Mouse (Mus musculus) E14TG2a.4 (cell line): ENCODE data around the gene Mapk14.

Source experiments
- H3K27me3 ChIP-seq: 2 replicates; pipeline ENCODE4 v1.6.1; 2014; ENCODE audit warnings: low read length, control low read depth; ENCODE audit not compliant: insufficient read depth
- H3K36me3 ChIP-seq: 2 replicates; pipeline ENCODE4 v1.6.1; 2014; ENCODE audit warnings: low read length, control low read depth; ENCODE audit not compliant: insufficient read depth
- H3K4me1 ChIP-seq: replicated peaks from 2 replicates; pipeline ENCODE4 v1.6.1; 2014; ENCODE audit warnings: low read depth, low read length, control low read depth
- H3K4me3 ChIP-seq: replicated peaks from 2 replicates; pipeline ENCODE4 v1.5.1; 2014; ENCODE audit warnings: mild to moderate bottlenecking, low read length
- H3K9me3 ChIP-seq: 2 replicates; pipeline ENCODE4 v1.6.1; 2014; ENCODE audit warnings: low read length, control low read depth
- CTCF ChIP-seq: conservative IDR thresholded peaks from 2 replicates; pipeline ENCODE4 v1.5.1; 2014; ENCODE audit warnings: low read length
- NANOG ChIP-seq: IDR thresholded peaks from 2 replicates; pipeline ENCODE4 v1.6.1; 2014; ENCODE audit warnings: borderline replicate concordance, low read length, mixed read lengths
- POU5F1 ChIP-seq: IDR thresholded peaks from 2 replicates; pipeline ENCODE4 v1.6.1; 2014; ENCODE audit warnings: low read length, borderline replicate concordance

Mapk14 gene

GRCm38 (mm10) chr17:28694078-28694477, 2.9 kb downstream of the Mapk14 start:
- Histone ChIP-seq H3K27me3 (peaks cover 8% of the 10 kb centered on the region), H3K4me1 (peaks cover 70% of the 10 kb centered on the region), H3K36me3 (peaks cover 35% of the 10 kb centered on the region), H3K9me3 (no peaks in the 10 kb centered on the region), H3K4me3 (no peak overlapping the region)
- TF ChIP-seq POU5F1, result no peak
- no peak for TF ChIP-seq NANOG
- TF ChIP-seq CTCF, result no peak

GRCm38 (mm10) chr17:28694832-28695231, 3.7 kb downstream of the Mapk14 start:
- Histone ChIP-seq H3K4me1 (peaks cover 66% of the 10 kb centered on the region), H3K36me3 (peaks cover 35% of the 10 kb centered on the region), H3K4me3 (no peak overlapping the region), H3K9me3 (no peaks in the 10 kb centered on the region), H3K27me3 (peaks cover under 1% of the 10 kb centered on the region; the same call in 1 of the 2 replicates)
- TF ChIP-seq POU5F1 (no peak), NANOG (no peak), CTCF (no peak)

DNA sequence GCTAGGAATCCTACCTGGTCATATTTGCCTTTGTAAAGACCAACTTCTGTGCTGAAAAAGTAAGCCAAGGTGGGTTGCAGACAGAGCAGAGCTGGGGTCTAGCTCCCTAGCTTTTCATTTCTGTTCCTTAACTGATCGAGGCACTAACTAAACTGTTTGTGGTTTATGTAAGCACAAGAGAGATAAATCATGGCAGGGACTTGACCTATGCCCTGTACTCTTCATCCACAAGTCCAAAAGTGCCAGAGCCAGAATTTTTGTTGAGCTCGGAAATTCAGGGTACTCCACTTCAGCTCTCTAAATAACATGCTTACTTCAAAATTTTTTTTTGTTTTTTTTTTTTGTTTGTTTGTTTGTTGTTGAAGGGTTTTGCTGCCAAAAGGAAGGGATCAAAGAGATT, 5.5 kb downstream of the Mapk14 start:
- TF ChIP-seq CTCF, result no peak
- no peak for TF ChIP-seq NANOG
- TF ChIP-seq POU5F1, result no peak
- H3K4me1 ChIP-seq, result peaks cover 57% of the 10 kb centered on the region
- peaks cover 41% of the 10 kb centered on the region for H3K36me3 ChIP-seq
- no peaks in the 10 kb centered on the region for H3K27me3 ChIP-seq
- no peaks in the 10 kb centered on the region for H3K9me3 ChIP-seq
- H3K4me3 ChIP-seq, result no peak overlapping the region

GRCm38 (mm10) chr17:28697290-28698195, 6.4 kb downstream of the Mapk14 start:
- H3K9me3 ChIP-seq, result no peaks in the 10 kb centered on the region
- H3K27me3 ChIP-seq, result no peaks in the 10 kb centered on the region
- TF ChIP-seq CTCF, result no peak
- peaks cover 54% of the 10 kb centered on the region for H3K4me1 ChIP-seq
- H3K4me3 ChIP-seq, result no peak overlapping the region
- peaks cover 41% of the 10 kb centered on the region for H3K36me3 ChIP-seq

DNA sequence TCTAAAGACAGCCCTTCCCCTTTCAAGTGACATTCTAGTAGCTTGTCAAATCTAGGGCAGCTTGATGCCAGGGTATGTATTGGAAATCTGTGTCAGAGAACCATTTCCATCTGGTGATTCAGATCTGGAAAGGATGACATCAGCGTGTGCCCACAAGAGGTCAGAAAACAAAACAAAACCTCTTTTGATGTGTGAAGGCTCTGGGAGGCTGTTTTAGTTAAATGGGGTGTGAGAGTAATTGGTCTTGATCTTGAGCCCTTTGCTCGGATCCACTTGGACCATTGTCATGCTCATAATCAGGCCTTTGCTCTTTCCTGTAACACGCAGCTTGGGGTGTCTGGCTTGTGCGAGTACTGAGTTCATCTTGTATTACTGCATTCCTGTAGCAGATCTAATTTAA, 7.1 kb downstream of the Mapk14 start:
- H3K27me3 ChIP-seq, result no peaks in the 10 kb centered on the region
- H3K9me3 ChIP-seq, result no peaks in the 10 kb centered on the region
- no peak overlapping the region for H3K4me3 ChIP-seq
- no peak; the same call in 1 of the 2 replicates for TF ChIP-seq NANOG
- TF ChIP-seq POU5F1, result no peak
- TF ChIP-seq CTCF, result no peak
- peaks cover 39% of the 10 kb centered on the region for H3K36me3 ChIP-seq
- H3K4me1 ChIP-seq, result peaks cover 48% of the 10 kb centered on the region

DNA sequence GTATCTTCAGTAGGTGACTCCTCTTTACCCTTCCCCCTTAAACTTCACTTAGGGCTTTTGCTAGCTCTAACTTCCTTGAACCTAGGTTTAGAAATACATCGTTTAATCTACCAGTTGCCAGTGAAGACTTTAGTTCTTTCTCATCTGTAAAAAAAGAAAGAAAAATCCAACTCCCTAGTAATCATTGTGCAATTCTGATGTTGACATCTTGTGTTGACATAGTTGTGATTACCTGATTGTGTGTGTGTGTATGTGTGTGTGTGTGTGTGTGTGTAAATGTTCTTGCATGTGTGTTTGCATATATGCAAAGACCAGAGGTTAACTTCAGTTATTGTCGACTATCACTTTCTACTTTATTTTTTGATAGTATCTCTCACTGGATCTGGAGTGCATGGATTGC, 7.5 kb downstream of the Mapk14 start:
- Histone ChIP-seq H3K9me3 (no peaks in the 10 kb centered on the region), H3K4me1 (peaks cover 44% of the 10 kb centered on the region), H3K27me3 (no peaks in the 10 kb centered on the region), H3K4me3 (no peak overlapping the region), H3K36me3 (peaks cover 35% of the 10 kb centered on the region)
- no peak for TF ChIP-seq NANOG
- TF ChIP-seq CTCF, result no peak
- TF ChIP-seq POU5F1, result no peak

DNA sequence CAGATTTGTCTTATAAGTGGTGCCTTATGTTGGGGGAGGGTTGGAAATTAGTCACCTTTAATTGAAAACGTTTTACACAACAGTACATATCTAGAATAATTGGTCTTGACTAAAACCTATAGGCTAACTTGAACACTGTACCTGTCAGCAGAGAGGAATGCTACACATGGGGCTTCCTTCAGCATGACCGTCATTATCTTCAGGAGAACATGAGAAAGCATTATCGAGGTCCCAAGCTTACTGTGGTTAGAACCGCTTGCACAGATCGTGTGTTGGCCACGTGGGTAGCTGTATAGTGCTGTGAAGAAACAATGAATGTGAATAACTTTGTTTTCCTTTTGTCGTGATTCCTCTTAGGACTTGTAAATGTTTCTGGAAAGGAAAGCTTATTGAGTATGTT, 8.7 kb downstream of the Mapk14 start:
- H3K9me3 ChIP-seq, result no peaks in the 10 kb centered on the region
- TF ChIP-seq POU5F1 (no peak), CTCF (no peak), NANOG (no peak)
- H3K4me1 ChIP-seq, result peaks cover 35% of the 10 kb centered on the region
- no peaks in the 10 kb centered on the region for H3K27me3 ChIP-seq
- H3K36me3 ChIP-seq, result peaks cover 26% of the 10 kb centered on the region
- no peak overlapping the region for H3K4me3 ChIP-seq

GRCm38 (mm10) chr17:28701171-28701570, 10.0 kb downstream of the Mapk14 start:
- H3K9me3 ChIP-seq, result no peaks in the 10 kb centered on the region
- H3K36me3 ChIP-seq, result peaks cover 33% of the 10 kb centered on the region
- TF ChIP-seq NANOG (no peak), POU5F1 (no peak), CTCF (no peak)
- no peak overlapping the region for H3K4me3 ChIP-seq
- no peaks in the 10 kb centered on the region for H3K27me3 ChIP-seq
- peaks cover 34% of the 10 kb centered on the region for H3K4me1 ChIP-seq

- H3K36me3 ChIP-seq, result peaks cover 30% of the 10 kb centered on the region
- H3K4me1 ChIP-seq, result peaks cover 32% of the 10 kb centered on the region
- no peaks in the 10 kb centered on the region for H3K27me3 ChIP-seq
- no peak for TF ChIP-seq POU5F1
- TF ChIP-seq NANOG, result no peak
- TF ChIP-seq CTCF, result no peak
- no peaks in the 10 kb centered on the region for H3K9me3 ChIP-seq
- H3K4me3 ChIP-seq, result no peak overlapping the region
Measured at GRCm38 (mm10) chr17:28701737-28702136, 10.6 kb downstream of the Mapk14 start.

DNA sequence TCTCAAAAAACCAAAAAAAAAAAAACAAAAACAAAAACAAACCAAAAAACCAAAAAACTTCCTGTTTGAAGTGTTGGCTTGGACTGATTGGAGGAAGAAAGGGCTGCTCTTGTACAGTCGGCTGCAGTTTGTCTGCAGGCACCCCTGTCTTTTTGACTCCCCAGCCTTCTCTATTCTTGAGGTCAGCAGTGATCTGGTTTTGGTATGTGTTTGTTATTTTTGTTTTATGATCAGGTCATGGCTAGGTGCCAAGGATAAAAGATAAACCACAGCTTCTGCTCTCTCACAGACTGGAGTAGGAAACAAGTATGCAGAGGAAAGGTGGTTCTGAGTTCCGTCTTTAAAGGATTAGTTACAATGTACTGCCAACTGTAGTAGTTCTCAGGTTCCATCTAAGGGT, 11.5 kb downstream of the Mapk14 start:
- Histone ChIP-seq H3K4me1 (peaks cover 24% of the 10 kb centered on the region), H3K4me3 (no peak overlapping the region)

More for the DNA sequence above, 11.5 kb downstream of the Mapk14 start:
- no peaks in the 10 kb centered on the region for H3K9me3 ChIP-seq
- TF ChIP-seq CTCF (no peak), NANOG (no peak), POU5F1 (no peak)
- peaks cover 22% of the 10 kb centered on the region for H3K36me3 ChIP-seq
- H3K27me3 ChIP-seq, result no peaks in the 10 kb centered on the region
